Mouse (Mus musculus): ENCODE results near the gene Trak2. TPM values are rescaled to one million over a fixed set of nuclear protein-coding genes. Genes with fewer than 3 reads are reported as not detected.
"Not testable (repeated sequence)": the region's sequence is repeated elsewhere in the genome, so short reads cannot be mapped to it uniquely, and the experiment has no call there.

The Trak2 gene
- polyA plus RNA-seq, 1 experiment from 2014 or later, result 53.1 TPM

GRCm38 (mm10) chr1:58936746-58937605 is 36.3 kb downstream of the Trak2 start:
- 89% methylated on average over 10 of the region's 10 CpGs for WGBS (ENCODE audit: insufficient replicate concordance)
- Histone ChIP-seq H3K27ac (replicated peaks) (no peak overlapping the region), H3K4me1 (replicated peaks) (no peaks in the 10 kb centered on the region), H3K9me3 (replicated peaks) (no peaks in the 10 kb centered on the region), H3K4me2 (no peak overlapping the region), H3K4me3 (replicated peaks) (no peak overlapping the region), H3K9ac (no peak overlapping the region), H3K36me3 (replicated peaks) (peaks cover 37% of the 10 kb centered on the region), H3K27me3 (no peaks in the 10 kb centered on the region)
- ATAC-seq (ENCODE audit: insufficient read depth), result no peak

- H3K9ac ChIP-seq, result no peak overlapping the region
- H3K36me3 ChIP-seq (replicated peaks), result peaks cover 57% of the 10 kb centered on the region
- H3K4me1 ChIP-seq (replicated peaks), result no peaks in the 10 kb centered on the region; the same call in 1 of the 2 replicates
- 89% methylated on average over 5 of the region's 5 CpGs for WGBS (ENCODE audit: insufficient replicate concordance)
- H3K9me3 ChIP-seq (replicated peaks), result no peaks in the 10 kb centered on the region
- no peak overlapping the region for H3K4me2 ChIP-seq
- H3K27ac ChIP-seq (replicated peaks), result no peak overlapping the region
- ATAC-seq (ENCODE audit: insufficient read depth), result no peak
- no peak overlapping the region for H3K4me3 ChIP-seq (replicated peaks)
- no peaks in the 10 kb centered on the region for H3K27me3 ChIP-seq
Measured at GRCm38 (mm10) chr1:58926664-58927063, 46.6 kb downstream of the Trak2 start.

- Histone ChIP-seq H3K36me3 (replicated peaks) (peaks cover 97% of the 10 kb centered on the region), H3K4me2 (no peak overlapping the region), H3K4me3 (replicated peaks) (no peak overlapping the region), H3K27me3 (no peaks in the 10 kb centered on the region), H3K27ac (replicated peaks) (no peak overlapping the region), H3K9ac (no peak overlapping the region), H3K9me3 (replicated peaks) (no peaks in the 10 kb centered on the region), H3K4me1 (replicated peaks) (no peaks in the 10 kb centered on the region)
- no peak for ATAC-seq (ENCODE audit: insufficient read depth)
- 78% methylated on average over 6 of the region's 6 CpGs for WGBS (ENCODE audit: insufficient replicate concordance)
Measured at GRCm38 (mm10) chr1:58917566-58917965, 55.7 kb downstream of the Trak2 start.

- 94% methylated on average over 12 of the region's 12 CpGs for WGBS (ENCODE audit: insufficient replicate concordance)
- no peaks in the 10 kb centered on the region for H3K4me1 ChIP-seq (replicated peaks)
- no peak overlapping the region for H3K27ac ChIP-seq (replicated peaks)
- H3K36me3 ChIP-seq (replicated peaks), result peaks cover 97% of the 10 kb centered on the region
- H3K4me3 ChIP-seq (replicated peaks), result no peak overlapping the region
- H3K9ac ChIP-seq, result no peak overlapping the region
- no peaks in the 10 kb centered on the region for H3K9me3 ChIP-seq (replicated peaks)
- H3K4me2 ChIP-seq, result no peak overlapping the region
- H3K27me3 ChIP-seq, result no peaks in the 10 kb centered on the region
- ATAC-seq (ENCODE audit: insufficient read depth), result no peak
Measured at GRCm38 (mm10) chr1:58909636-58910272, 63.5 kb downstream of the Trak2 start.

- ATAC-seq (ENCODE audit: insufficient read depth), result no peak
- H3K9me3 ChIP-seq (replicated peaks), result no peaks in the 10 kb centered on the region
Measured at GRCm38 (mm10) chr1:58903681-58904080, 69.5 kb downstream of the Trak2 start.

GRCm38 (mm10) chr1:58897561-58897960 is 75.7 kb downstream of the Trak2 start:
- peaks cover 29% of the 10 kb centered on the region for H3K36me3 ChIP-seq (replicated peaks)
- H3K4me1 ChIP-seq (replicated peaks); H3K4me3 ChIP-seq (replicated peaks); H3K27ac ChIP-seq (replicated peaks); H3K4me2 ChIP-seq; H3K9me3 ChIP-seq (replicated peaks); H3K9ac ChIP-seq; H3K27me3 ChIP-seq: not testable (repeated sequence)
- ATAC-seq (ENCODE audit: insufficient read depth), result peak; percentile 52; the same call in 1 of the 2 replicates
- WGBS (ENCODE audit: insufficient replicate concordance), result 23% methylated on average over 3 of the region's 3 CpGs

More at GRCm38 (mm10) chr1:58903681-58904080, 69.5 kb downstream of the Trak2 start:
- H3K27ac ChIP-seq (replicated peaks), result no peak overlapping the region
- 87% methylated on average over 9 of the region's 9 CpGs for WGBS (ENCODE audit: insufficient replicate concordance)
- H3K4me3 ChIP-seq (replicated peaks), result no peak overlapping the region
- H3K4me1 ChIP-seq (replicated peaks), result no peaks in the 10 kb centered on the region
- no peak overlapping the region for H3K9ac ChIP-seq
- no peaks in the 10 kb centered on the region for H3K27me3 ChIP-seq
- no peak overlapping the region for H3K4me2 ChIP-seq
- peaks cover 87% of the 10 kb centered on the region for H3K36me3 ChIP-seq (replicated peaks)

GRCm38 (mm10) chr1:58892386-58892785 is 80.8 kb downstream of the Trak2 start:
- ATAC-seq (ENCODE audit: insufficient read depth); H3K4me1 ChIP-seq (replicated peaks); H3K27me3 ChIP-seq; H3K27ac ChIP-seq (replicated peaks); H3K36me3 ChIP-seq (replicated peaks); H3K9ac ChIP-seq; H3K4me2 ChIP-seq; H3K9me3 ChIP-seq (replicated peaks); H3K4me3 ChIP-seq (replicated peaks): not testable (repeated sequence)
- 54% methylated on average over 8 of the region's 8 CpGs for WGBS (ENCODE audit: insufficient replicate concordance)

- H3K36me3 ChIP-seq (replicated peaks); ATAC-seq (ENCODE audit: insufficient read depth); H3K4me3 ChIP-seq (replicated peaks); H3K9ac ChIP-seq; H3K4me2 ChIP-seq; H3K4me1 ChIP-seq (replicated peaks); H3K9me3 ChIP-seq (replicated peaks); H3K27me3 ChIP-seq; H3K27ac ChIP-seq (replicated peaks): not testable (repeated sequence)
- WGBS (ENCODE audit: insufficient replicate concordance), result 55% methylated on average over 2 of the region's 2 CpGs
Measured at GRCm38 (mm10) chr1:58891481-58892170, 81.6 kb downstream of the Trak2 start.

- H3K4me1 ChIP-seq (replicated peaks); H3K27me3 ChIP-seq; H3K36me3 ChIP-seq (replicated peaks); H3K27ac ChIP-seq (replicated peaks); H3K9me3 ChIP-seq (replicated peaks); H3K9ac ChIP-seq; H3K4me3 ChIP-seq (replicated peaks); H3K4me2 ChIP-seq; ATAC-seq (ENCODE audit: insufficient read depth): not testable (repeated sequence)
- WGBS (ENCODE audit: insufficient replicate concordance), result 61% methylated on average over 4 of the region's 5 CpGs
Measured at GRCm38 (mm10) chr1:58890697-58891290, 82.4 kb downstream of the Trak2 start.

- Histone ChIP-seq H3K9ac (no peak overlapping the region), H3K4me3 (replicated peaks) (no peak overlapping the region), H3K9me3 (replicated peaks) (no peaks in the 10 kb centered on the region), H3K4me2 (no peak overlapping the region), H3K4me1 (replicated peaks) (no peaks in the 10 kb centered on the region), H3K27ac (replicated peaks) (no peak overlapping the region), H3K36me3 (replicated peaks) (no peaks in the 10 kb centered on the region), H3K27me3 (no peaks in the 10 kb centered on the region)
- 54% methylated on average over 5 of the region's 5 CpGs for WGBS (ENCODE audit: insufficient replicate concordance)
- ATAC-seq (ENCODE audit: insufficient read depth), result no peak
Measured at GRCm38 (mm10) chr1:58889826-58890546, 83.2 kb downstream of the Trak2 start.

Data from liver, embryonic 15.5 days (tissue).